Mouse (Mus musculus) spleen, adult 12 weeks (tissue): Measurements from ENCODE around the gene Cpb1.

Experiments
- DNase-seq: peaks from one replicate; pipeline ENCODE4 v3.0.0; 2022; ENCODE audit warnings: low spot score

Cpb1 gene

DNA sequence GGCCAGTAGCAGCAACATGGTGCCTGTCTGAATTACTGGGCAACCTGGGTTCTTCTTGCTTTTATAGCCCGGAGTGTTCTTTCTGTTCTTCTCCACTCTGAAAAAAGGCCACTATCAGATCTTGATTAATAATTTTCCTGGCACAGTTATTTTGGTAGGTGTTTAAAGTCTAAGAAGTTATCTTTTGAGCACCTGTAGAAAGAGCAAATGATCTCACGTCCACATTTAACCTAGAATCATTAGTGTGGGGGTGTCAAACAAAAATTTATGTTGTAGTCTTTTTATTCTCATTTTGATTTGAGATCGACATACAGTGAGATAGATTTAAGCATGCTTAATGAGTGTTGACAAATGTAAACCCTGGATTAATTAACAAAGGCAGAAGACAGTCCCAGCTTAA, at the start of gene Cpb1:
Gene Cpb1 (minus strand): TSS at position 101 of the 400 bp plus-strand sequence.
- no peak for DNase-seq

DNA sequence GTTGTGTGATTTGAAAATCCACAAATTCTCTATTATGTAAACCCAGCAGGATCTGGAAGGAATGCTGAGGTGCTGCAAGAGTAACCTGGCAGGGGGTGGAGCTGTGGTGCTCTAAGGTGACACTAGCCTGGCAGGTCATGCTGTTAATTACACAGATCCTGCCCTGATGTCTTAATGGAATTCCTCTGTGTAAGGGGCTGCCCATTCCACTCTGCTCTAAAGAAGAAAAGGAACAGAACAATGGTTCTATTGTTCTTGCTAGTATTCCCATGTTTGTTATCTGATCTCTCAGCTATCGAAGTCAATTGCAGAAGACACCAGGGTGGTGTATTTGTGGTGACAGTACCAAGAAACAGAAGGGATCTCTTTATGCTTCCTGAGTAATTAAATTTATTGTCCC, 41.7 kb upstream of the Cpb1 start:
- DNase-seq: no peak

DNA sequence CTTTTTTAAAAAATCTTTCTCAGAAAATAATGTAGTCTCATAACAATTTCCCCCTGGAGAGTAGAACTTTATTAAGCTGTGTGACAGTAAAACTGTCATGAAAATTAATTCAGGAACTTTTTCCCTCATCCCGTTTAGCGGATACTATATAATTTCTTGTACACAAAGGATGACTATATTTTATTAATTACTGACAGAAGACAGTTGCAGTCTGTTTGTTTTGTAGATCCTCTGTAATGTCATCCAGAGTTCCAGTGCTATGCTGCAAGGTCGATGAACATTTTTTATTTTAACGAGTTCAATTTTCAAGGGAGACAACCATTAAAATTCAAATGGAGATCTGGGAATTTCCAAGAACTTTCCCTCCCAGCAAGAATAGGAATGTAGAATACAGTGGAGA, 33.6 kb upstream of the Cpb1 start:
- no peak for DNase-seq

GRCm38 (mm10) chr3:20307256-20307655, 31.7 kb upstream of the Cpb1 start:
- DNase-seq: no peak

- no peak for DNase-seq
These were observed 29.3 kb upstream of the Cpb1 start for GRCm38 (mm10) chr3:20304758-20305352.

DNA sequence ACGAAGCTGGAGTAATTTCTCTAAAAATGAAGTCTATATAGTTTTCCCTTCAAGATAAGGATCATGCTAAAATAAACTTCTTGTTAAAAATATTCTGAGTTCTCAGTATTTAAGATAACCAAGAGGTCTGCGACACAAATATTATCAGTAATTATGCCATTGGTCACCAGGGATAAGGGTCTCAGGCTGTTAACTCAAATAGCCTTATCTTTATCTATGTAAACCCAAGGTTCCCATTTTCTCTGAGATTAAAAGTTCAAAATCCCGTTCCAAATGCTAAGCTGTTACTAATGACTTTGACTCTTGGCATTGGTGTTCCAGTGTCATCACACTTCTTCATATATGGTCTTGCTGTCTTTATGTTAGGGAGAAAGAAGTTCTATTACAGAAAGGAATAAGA, 20.0 kb upstream of the Cpb1 start:
- no peak for DNase-seq

GRCm38 (mm10) chr3:20294542-20295348, 19.2 kb upstream of the Cpb1 start:
- DNase-seq: no peak

DNA sequence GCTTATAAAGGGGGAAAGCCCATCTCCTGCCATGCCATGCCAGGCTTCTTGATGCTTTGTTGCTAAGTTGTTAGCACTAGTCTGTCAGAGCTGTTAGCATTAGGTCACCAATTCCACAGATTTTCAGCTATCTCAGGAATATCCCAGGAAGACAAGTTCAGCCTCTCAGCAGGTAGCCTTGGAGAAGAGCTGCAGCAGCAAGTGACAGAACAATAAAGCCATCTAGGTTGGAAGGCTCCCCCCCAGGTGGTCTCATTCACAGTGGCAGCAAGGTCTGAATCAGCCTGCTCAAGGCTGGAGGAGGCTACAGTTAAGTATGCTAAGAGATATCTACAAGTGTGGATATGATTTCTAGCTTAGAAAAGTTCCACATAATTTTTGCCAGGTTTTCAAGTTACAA, 15.8 kb upstream of the Cpb1 start:
- DNase-seq: no peak

DNA sequence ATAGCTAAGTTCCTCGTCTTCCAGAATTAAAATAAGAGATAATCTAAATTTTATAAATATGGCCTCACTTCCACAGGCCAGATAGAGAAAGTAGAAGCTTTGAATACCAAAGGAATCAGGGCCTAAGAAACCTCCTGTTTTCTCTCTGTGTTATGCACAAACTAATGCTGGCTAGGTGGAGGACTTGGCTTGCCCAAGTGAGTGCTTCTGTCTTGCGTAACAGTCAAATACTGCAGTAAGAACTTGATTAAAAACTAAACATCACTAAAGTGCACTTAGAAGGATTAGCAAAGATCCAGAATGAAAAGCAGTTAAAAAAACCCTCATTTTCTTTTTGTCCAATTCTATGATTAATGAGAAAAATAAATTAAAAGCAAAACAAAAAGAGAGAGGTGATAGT, 13.2 kb upstream of the Cpb1 start:
- DNase-seq: no peak

- no peak for DNase-seq
These were observed 6.3 kb upstream of the Cpb1 start for GRCm38 (mm10) chr3:20281796-20282195.

DNA sequence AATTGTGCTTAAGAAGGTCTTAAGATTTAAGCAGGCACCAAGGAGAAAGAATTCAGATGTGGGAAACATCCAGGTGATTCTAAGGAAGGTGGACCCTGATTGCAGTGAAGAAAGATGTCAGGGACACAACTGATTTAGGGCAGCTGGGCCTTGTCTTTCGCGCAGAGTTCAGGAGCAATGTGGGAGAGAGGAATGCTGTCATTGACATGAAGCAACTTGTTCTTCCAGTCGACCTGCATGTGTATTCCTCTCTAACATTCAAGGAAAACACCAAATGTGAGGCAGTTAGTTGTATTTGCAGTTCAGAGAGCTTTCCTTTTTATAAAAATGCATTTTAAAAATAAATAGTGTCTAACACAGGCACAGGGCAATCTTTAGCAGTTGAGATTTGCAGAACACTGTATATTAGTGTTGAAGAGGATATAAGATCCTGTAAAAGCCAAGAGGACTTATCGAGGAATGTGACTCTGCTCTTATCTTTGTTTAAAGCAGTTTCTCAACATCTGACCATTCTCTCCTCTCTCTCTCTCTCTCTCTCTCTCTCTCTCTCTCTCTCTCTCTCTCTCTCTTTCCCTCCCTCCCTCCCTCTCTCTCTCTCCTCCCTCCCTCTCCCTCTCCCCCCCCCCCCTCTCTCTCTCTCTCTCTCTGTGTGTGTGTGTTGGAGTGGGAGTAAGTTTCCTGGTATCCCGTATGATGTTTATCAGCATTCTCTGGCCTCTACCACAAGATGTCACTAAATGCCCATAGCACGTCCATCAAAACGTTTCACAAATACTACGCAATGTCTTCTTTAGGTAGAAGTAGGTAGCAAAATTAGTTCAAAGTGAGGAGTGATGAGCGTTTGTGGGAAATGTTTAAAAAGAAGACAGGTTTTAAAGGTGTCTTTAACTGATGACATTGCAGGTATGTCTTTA, 20.7 kb downstream of the Cpb1 start:
- no peak for DNase-seq

DNA sequence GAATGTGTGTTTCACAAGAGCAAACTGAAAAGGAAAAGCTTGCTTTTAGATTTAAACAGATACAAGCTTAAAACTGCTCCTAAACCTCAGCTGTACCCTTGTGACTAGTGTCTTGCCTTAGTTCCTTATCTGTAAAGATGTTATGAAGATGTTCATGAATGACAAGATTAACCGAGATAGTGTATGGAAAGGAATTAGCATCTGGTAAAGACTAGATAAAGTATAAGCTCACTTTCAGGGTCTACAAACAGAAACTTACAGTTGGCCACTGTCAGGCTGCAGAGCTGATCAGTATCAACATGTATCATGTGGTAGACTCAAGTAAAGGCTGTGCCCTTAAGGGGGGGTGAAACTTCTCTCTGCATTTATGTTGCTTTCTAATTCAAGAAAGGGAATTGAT, 31.6 kb downstream of the Cpb1 start:
- no peak for DNase-seq

DNA sequence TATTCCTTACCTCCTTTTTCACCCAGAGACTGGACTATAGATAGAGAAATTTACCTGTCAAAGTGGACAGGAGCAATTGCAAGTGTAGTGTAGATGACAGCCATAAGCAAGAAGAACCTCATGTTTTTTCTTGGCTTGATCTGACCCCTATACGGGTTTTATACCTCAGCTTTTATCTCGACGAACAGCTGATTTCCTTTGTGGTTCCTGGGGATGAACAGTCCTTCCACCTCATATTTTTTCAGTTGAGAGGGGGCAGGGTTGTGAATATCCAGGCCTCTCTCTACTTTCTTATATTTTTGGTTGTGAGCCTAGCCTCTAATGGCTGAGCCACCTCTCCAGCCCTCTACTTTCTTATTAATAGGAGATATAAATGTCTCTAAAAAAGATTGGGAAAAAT, 33.5 kb downstream of the Cpb1 start, which contains the start of gene Cpa3:
Gene Cpa3 (minus strand): TSS at position 132 of the 400 bp plus-strand sequence.
- DNase-seq: no peak

- DNase-seq: no peak
These were observed 35.8 kb downstream of the Cpb1 start for GRCm38 (mm10) chr3:20239741-20240140.

DNA sequence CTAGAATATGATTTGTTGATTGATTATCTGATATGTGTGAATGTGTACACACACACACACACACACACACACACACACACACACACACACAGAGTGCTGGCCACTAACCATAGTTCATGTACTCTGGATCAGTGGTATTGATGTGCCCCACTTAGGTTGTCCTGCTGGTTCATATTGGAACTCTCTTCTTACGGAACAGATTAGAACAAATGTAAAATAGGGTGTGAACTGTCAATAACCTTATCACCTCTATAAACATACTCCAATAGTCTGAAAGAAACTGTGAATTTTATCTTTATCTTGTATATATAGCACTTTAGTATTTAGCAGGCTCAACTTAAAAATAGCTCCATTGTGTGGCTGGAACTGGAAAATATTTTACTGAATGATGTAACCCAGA, 38.6 kb downstream of the Cpb1 start:
- DNase-seq: no peak

GRCm38 (mm10) chr3:20229027-20229426, 46.5 kb downstream of the Cpb1 start:
- DNase-seq: no peak

DNA sequence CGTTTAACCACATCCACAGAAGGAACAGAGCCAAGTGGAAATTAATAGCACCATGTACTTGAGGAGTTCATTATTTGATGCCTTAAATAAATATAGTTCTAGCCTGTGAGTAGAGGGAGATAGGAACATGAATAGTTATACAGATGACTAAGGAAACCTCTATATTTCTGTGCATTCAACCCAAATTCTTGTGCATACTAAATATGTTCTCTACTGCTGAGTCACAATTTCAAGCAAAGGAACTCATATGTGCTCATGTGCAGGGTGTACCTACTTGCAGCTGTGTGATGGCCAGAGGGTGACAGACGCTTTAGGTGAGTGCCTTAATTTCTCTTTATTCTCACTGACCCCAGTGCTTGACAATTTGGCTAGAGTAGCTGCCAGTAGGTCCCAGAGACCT, 50.1 kb downstream of the Cpb1 start:
- DNase-seq: no peak

- no peak for DNase-seq
These were observed 52.4 kb downstream of the Cpb1 start for GRCm38 (mm10) chr3:20222926-20223698.

- no peak for DNase-seq
These were observed 53.4 kb downstream of the Cpb1 start for GRCm38 (mm10) chr3:20222136-20222535.

- DNase-seq: peak; percentile 22
These were observed 76.7 kb downstream of the Cpb1 start for GRCm38 (mm10) chr3:20198869-20199268.
